Mouse (Mus musculus): Measurements from ENCODE around the gene Gm572. TPM values are rescaled to one million over a fixed set of nuclear protein-coding genes. Genes with fewer than 3 reads are reported as not detected.

Gm572 gene
- polyA plus RNA-seq, 1 experiment from 2014 or later = not detected

- 95% methylated on average over 1 of the region's 1 CpGs for WGBS
These were observed 22.4 kb upstream of the Gm572 start for GRCm38 (mm10) chr4:148620718-148621117.

GRCm38 (mm10) chr4:148622485-148622884 is 20.6 kb upstream of the Gm572 start:
- no peak overlapping the region for H3K27ac ChIP-seq (ENCODE audit: low read length)
- no peaks in the 10 kb centered on the region for H3K27me3 ChIP-seq (ENCODE audit: control insufficient read depth, insufficient read depth, low read depth, low read length)
- H3K4me2 ChIP-seq (ENCODE audit: low read length) = no peak overlapping the region
- ATAC-seq = no peak
- 94% methylated on average over 4 of the region's 4 CpGs for WGBS
- H3K9ac ChIP-seq (ENCODE audit: low read depth, low read length) = no peak overlapping the region
- H3K9me3 ChIP-seq (replicated peaks; ENCODE audit: control insufficient read depth, low read length, poor library complexity, severe bottlenecking) = no peaks in the 10 kb centered on the region
- peaks cover 13% of the 10 kb centered on the region for H3K4me1 ChIP-seq (ENCODE audit: control insufficient read depth, insufficient read depth, low read length)
- peaks cover 45% of the 10 kb centered on the region for H3K36me3 ChIP-seq (ENCODE audit: control insufficient read depth, insufficient read depth, low read length)
- no peak overlapping the region for H3K4me3 ChIP-seq (ENCODE audit: low read depth, low read length)

More at GRCm38 (mm10) chr4:148620718-148621117, 22.4 kb upstream of the Gm572 start:
- no peak for ATAC-seq
- Histone ChIP-seq H3K9me3 (replicated peaks; ENCODE audit: control insufficient read depth, low read length, poor library complexity, severe bottlenecking) (no peaks in the 10 kb centered on the region), H3K4me1 (ENCODE audit: control insufficient read depth, insufficient read depth, low read length) (peaks cover 13% of the 10 kb centered on the region), H3K9ac (ENCODE audit: low read depth, low read length) (no peak overlapping the region), H3K4me2 (ENCODE audit: low read length) (no peak overlapping the region), H3K4me3 (ENCODE audit: low read depth, low read length) (no peak overlapping the region), H3K27ac (ENCODE audit: low read length) (no peak overlapping the region), H3K36me3 (ENCODE audit: control insufficient read depth, insufficient read depth, low read length) (peaks cover 47% of the 10 kb centered on the region), H3K27me3 (ENCODE audit: control insufficient read depth, insufficient read depth, low read depth, low read length) (no peaks in the 10 kb centered on the region)

GRCm38 (mm10) chr4:148623609-148624008 is 19.5 kb upstream of the Gm572 start:
- no peak overlapping the region for H3K4me3 ChIP-seq (ENCODE audit: low read depth, low read length)
- ATAC-seq = no peak
- H3K9ac ChIP-seq (ENCODE audit: low read depth, low read length) = no peak overlapping the region
- no peaks in the 10 kb centered on the region for H3K9me3 ChIP-seq (replicated peaks; ENCODE audit: control insufficient read depth, low read length, poor library complexity, severe bottlenecking)
- no peaks in the 10 kb centered on the region for H3K27me3 ChIP-seq (ENCODE audit: control insufficient read depth, insufficient read depth, low read depth, low read length)
- H3K36me3 ChIP-seq (ENCODE audit: control insufficient read depth, insufficient read depth, low read length) = peaks cover 40% of the 10 kb centered on the region
- WGBS = 93% methylated on average over 4 of the region's 4 CpGs
- H3K4me2 ChIP-seq (ENCODE audit: low read length) = no peak overlapping the region
- H3K27ac ChIP-seq (ENCODE audit: low read length) = no peak overlapping the region
- H3K4me1 ChIP-seq (ENCODE audit: control insufficient read depth, insufficient read depth, low read length) = peaks cover 13% of the 10 kb centered on the region

- Histone ChIP-seq H3K4me3 (ENCODE audit: low read depth, low read length) (no peak overlapping the region), H3K9ac (ENCODE audit: low read depth, low read length) (no peak overlapping the region), H3K36me3 (ENCODE audit: control insufficient read depth, insufficient read depth, low read length) (peaks cover 27% of the 10 kb centered on the region), H3K9me3 (replicated peaks; ENCODE audit: control insufficient read depth, low read length, poor library complexity, severe bottlenecking) (no peaks in the 10 kb centered on the region), H3K4me1 (ENCODE audit: control insufficient read depth, insufficient read depth, low read length) (peaks cover 13% of the 10 kb centered on the region), H3K4me2 (ENCODE audit: low read length) (peak overlapping the region; percentile 98), H3K27me3 (ENCODE audit: control insufficient read depth, insufficient read depth, low read depth, low read length) (no peaks in the 10 kb centered on the region), H3K27ac (ENCODE audit: low read length) (no peak overlapping the region)
- WGBS = 83% methylated on average over 10 of the region's 10 CpGs
- ATAC-seq = no peak
These were observed 18.1 kb upstream of the Gm572 start for GRCm38 (mm10) chr4:148625010-148625409.

- WGBS = under 1% methylated on average over 57 of the region's 57 CpGs
- peak; percentile 69 for ATAC-seq
- H3K27me3 ChIP-seq (ENCODE audit: control insufficient read depth, insufficient read depth, low read depth, low read length) = no peaks in the 10 kb centered on the region
- H3K27ac ChIP-seq (ENCODE audit: low read length) = peak overlapping the region; percentile 93
- no peaks in the 10 kb centered on the region for H3K9me3 ChIP-seq (replicated peaks; ENCODE audit: control insufficient read depth, low read length, poor library complexity, severe bottlenecking)
- H3K4me1 ChIP-seq (ENCODE audit: control insufficient read depth, insufficient read depth, low read length) = peaks cover 13% of the 10 kb centered on the region
- peaks cover 22% of the 10 kb centered on the region for H3K36me3 ChIP-seq (ENCODE audit: control insufficient read depth, insufficient read depth, low read length)
- H3K4me2 ChIP-seq (ENCODE audit: low read length) = peak overlapping the region; percentile 98
- H3K4me3 ChIP-seq (ENCODE audit: low read depth, low read length) = peak overlapping the region; percentile 81
- H3K9ac ChIP-seq (ENCODE audit: low read depth, low read length) = peak overlapping the region; percentile 96
These were observed 17.1 kb upstream of the Gm572 start for GRCm38 (mm10) chr4:148625756-148626622.

- peak; percentile 97 for ATAC-seq
- Histone ChIP-seq H3K4me3 (ENCODE audit: low read depth, low read length) (peak within 1 kb of the TSS; percentile 81), H3K36me3 (ENCODE audit: control insufficient read depth, insufficient read depth, low read length) (peaks cover 22% of the 10 kb centered on the region), H3K9ac (ENCODE audit: low read depth, low read length) (peak within 1 kb of the TSS; percentile 96), H3K4me1 (ENCODE audit: control insufficient read depth, insufficient read depth, low read length) (peaks cover 13% of the 10 kb centered on the region), H3K27me3 (ENCODE audit: control insufficient read depth, insufficient read depth, low read depth, low read length) (no peaks in the 10 kb centered on the region), H3K27ac (ENCODE audit: low read length) (peak within 1 kb of the TSS; percentile 93), H3K9me3 (replicated peaks; ENCODE audit: control insufficient read depth, low read length, poor library complexity, severe bottlenecking) (no peaks in the 10 kb centered on the region), H3K4me2 (ENCODE audit: low read length) (peak within 1 kb of the TSS; percentile 98)
- WGBS = under 1% methylated on average over 51 of the region's 51 CpGs
These were observed 16.4 kb upstream of the Gm572 start, which contains the start of gene Tardbp for GRCm38 (mm10) chr4:148626623-148627185. TSS of gene Tardbp (minus strand) at chr4:148627019.

- 60% methylated on average over 3 of the region's 3 CpGs for WGBS
- Histone ChIP-seq H3K4me2 (ENCODE audit: low read length) (peak overlapping the region; percentile 98), H3K9me3 (replicated peaks; ENCODE audit: control insufficient read depth, low read length, poor library complexity, severe bottlenecking) (no peaks in the 10 kb centered on the region), H3K4me3 (ENCODE audit: low read depth, low read length) (peak overlapping the region; percentile 81), H3K27ac (ENCODE audit: low read length) (peak overlapping the region; percentile 52), H3K27me3 (ENCODE audit: control insufficient read depth, insufficient read depth, low read depth, low read length) (no peaks in the 10 kb centered on the region), H3K36me3 (ENCODE audit: control insufficient read depth, insufficient read depth, low read length) (peaks cover 17% of the 10 kb centered on the region), H3K9ac (ENCODE audit: low read depth, low read length) (peak overlapping the region; percentile 96), H3K4me1 (ENCODE audit: control insufficient read depth, insufficient read depth, low read length) (peaks cover 13% of the 10 kb centered on the region)
- ATAC-seq = peak; percentile 30; the same call in 1 of the 2 replicates
These were observed 15.9 kb upstream of the Gm572 start for GRCm38 (mm10) chr4:148627246-148627645.

- Histone ChIP-seq H3K27ac (ENCODE audit: low read length) (no peak overlapping the region), H3K4me1 (ENCODE audit: control insufficient read depth, insufficient read depth, low read length) (no peaks in the 10 kb centered on the region; the same call in 1 of the 2 replicates), H3K27me3 (ENCODE audit: control insufficient read depth, insufficient read depth, low read depth, low read length) (no peaks in the 10 kb centered on the region), H3K4me3 (ENCODE audit: low read depth, low read length) (no peak overlapping the region), H3K36me3 (ENCODE audit: control insufficient read depth, insufficient read depth, low read length) (no peaks in the 10 kb centered on the region), H3K9ac (ENCODE audit: low read depth, low read length) (no peak overlapping the region), H3K9me3 (replicated peaks; ENCODE audit: control insufficient read depth, low read length, poor library complexity, severe bottlenecking) (no peaks in the 10 kb centered on the region), H3K4me2 (ENCODE audit: low read length) (no peak overlapping the region)
- 77% methylated on average over 3 of the region's 3 CpGs for WGBS
- ATAC-seq = no peak
These were observed 11.0 kb upstream of the Gm572 start for GRCm38 (mm10) chr4:148632013-148632692.

Measured in midbrain, embryonic 16.5 days (tissue).